Mouse (Mus musculus) kidney, postnatal 36 days (tissue): Measurements from ENCODE around the gene Psg16.
"Not testable (repeated sequence)": the region's sequence is repeated elsewhere in the genome, so short reads cannot be mapped to it uniquely, and the experiment has no call there.

Experiments used
- DNase-seq, 2 experiments: peaks; one replicate each; pipeline ENCODE4 v3.0.0; 2021 to 2022; ENCODE audit warnings: mixed read lengths in 2 of 2

The Psg16 gene

DNA sequence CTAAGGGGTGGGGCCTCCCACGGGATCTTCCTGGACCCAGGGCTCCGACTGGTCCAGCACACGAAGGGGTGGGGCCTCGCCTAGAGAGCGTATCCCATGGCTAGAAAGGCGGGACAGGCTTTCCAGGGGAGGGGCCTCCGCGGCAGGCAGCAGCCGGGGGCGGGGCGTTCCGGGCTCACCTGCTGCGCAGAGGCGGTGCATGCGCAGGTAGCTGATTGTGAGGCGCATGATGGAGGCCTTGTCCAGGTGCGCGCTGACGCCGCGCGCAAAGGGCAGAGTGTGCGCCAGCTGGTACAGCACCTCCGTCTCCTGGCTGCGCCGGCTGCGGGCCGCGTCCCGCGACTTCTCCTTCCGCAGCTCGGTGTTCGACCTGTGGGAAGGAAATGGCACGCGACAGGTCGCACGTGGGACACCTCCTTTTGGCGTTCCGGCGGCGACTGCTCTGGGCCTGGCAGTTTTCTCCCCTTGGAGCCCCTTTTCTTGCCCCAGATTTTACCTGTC lies 17.7 kb upstream of the Psg16 start:
- peak; percentile 98 for DNase-seq

DNA sequence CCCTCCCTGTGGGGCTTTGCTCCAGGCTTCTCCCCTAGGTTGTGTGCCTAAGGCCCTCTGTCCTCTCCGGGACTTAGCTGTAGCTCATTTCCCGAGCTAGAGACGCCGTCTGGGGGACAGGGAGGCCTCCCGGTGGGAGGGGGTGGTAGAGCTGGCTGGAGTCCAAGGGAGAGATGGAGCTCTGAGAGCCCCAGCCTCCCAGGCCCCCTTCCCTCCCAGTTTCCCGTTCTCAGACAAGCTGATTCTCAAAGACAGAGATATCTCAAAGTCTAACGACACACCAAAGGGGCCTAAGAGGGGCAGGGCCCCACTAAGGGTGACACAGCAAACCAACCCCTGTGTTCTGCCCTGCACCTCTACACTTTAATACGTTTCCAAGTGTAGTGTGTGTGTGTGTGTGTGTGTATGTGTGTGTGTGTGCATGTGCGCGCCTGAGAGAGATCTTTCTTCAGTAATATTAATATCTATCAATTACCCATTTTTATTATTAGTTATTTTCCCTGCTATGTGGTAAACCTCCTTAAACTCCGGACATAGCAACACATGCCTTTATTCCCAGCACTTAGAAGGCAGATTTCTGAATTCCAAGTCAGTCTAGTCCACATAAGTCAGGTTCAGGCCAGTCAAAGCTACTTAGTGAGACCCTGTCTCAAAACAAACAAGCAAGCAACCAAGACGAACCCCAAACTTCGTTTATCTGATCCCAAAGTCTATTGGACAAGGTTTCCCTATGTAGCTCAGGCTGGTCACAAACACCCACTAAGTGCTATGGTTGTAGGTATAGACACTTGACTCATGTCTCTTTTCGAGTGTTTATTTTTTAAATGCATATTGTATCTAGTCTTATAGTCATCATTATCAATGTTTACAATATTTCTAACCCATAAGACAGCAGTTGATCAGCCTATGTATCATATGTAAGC lies 17.0 kb upstream of the Psg16 start:
- DNase-seq: peak; percentile 49

DNA sequence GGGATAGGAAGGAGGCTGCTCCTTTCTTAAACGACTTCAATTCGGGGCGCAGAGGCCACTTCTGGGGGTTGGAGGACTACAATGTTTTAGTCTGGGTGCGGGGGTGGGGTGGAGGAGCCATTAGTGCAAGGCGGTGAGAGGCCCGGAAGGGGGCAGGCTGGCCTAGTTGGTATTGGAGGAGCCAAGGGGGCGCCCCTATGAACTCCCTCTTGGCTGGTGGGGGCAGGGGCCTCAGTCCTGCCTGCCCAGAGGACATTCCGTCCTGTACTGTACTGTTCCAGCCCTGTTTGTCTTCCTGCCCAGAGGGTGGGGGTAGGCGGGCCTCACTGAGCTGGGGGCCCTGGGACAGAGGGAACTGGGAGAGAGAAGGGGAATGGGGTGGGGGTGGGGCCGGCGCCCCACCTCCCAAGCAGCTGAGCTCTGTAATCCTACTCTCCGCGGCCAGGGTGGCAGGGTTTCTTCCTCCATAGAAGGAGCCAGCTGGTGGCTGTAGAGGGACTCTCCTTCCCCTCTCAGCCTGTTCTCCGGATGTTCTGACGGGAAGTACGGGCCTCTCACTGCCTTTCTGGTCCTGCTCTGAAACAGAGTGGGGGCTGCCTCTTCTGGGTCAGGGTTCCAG lies 15.7 kb upstream of the Psg16 start:
- peak; percentile 87 to 97 for DNase-seq

DNA sequence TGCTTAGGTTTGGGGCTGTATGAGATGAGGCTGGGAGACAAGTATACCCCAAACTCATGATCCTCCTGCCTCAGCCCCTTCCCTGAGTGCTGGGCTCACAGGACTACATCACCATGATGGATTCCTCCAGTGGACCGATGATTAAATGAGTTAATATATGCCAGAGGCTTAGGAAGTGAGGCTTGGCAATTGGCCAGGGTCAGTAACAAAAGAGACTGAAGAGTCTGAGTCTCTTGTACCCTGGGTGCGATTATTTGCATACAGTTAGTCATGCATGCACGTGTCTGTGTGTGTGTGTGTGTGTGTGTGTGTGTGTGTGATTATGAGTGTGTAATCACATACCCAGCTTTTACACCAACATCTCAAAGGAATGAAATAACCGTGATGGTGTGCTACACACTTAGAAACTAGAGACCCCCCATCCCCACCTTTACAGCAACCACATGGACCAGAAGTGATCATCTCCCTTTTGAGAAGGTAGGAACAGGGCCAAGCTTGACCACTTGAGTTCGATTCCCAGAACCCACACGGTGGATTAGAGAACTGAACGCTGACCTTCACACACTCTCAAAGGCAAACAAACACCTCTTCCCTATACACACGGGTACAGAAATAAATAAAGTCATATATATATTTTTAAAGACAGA lies 14.9 kb upstream of the Psg16 start:
- DNase-seq: peak; percentile 80 to 91

DNA sequence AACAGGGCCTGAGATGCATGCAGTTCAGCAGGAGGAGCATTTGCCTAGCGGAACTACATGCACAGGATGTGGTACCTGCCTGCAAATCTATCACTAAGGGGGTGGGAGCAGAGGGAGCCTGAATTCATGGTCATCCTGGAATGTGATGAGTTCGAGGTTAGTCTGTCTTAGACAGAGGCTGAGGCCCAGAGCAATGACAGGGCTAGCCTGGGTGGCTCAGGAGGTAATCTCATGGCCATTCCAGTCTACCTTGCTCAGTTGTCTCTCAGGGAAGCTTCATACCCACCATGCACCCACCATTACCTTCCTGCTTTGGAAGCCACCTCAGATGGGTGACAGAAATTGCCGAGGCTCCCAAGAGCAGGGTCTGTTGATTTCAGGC lies 14.4 kb upstream of the Psg16 start:
- DNase-seq: peak in 1 of 2 experiments; percentile 13

DNA sequence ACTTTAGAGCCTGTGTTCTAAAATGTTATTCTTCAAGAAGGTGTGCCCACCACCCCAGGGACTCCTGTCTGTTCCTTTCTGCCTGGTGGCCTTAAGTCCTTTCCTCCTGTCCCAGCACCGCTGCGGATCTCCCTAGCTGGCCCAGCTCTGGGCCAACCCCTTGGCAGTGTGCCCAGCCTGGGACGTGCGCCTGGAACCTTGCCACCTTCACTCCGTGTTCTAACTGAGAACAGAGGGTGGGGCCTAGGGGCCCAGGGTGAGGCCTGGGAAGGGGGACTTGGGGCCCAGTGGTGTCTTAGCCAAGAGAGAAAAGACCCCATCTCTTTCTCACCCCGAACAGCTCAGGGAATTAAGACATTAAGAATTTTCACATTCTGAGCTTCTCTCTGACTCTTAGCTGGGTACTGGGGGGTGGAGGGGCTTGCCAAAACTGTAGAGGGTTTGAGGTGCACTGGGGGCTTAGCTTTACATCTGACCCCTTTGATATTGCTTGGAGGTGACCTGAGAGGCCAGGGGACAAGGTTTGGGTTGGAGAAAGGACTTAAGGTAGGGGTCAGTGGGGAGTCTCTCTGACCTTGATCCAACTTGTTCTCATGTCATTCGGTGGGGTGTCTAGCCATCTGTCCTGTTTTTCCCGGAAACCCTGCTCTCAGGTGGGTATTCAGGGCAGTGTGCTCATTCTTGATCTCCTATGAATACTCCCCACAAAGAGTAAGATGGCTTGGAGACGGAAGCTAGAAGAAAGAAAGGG lies 13.6 kb upstream of the Psg16 start:
- peak; percentile 98 to 99 for DNase-seq

DNA sequence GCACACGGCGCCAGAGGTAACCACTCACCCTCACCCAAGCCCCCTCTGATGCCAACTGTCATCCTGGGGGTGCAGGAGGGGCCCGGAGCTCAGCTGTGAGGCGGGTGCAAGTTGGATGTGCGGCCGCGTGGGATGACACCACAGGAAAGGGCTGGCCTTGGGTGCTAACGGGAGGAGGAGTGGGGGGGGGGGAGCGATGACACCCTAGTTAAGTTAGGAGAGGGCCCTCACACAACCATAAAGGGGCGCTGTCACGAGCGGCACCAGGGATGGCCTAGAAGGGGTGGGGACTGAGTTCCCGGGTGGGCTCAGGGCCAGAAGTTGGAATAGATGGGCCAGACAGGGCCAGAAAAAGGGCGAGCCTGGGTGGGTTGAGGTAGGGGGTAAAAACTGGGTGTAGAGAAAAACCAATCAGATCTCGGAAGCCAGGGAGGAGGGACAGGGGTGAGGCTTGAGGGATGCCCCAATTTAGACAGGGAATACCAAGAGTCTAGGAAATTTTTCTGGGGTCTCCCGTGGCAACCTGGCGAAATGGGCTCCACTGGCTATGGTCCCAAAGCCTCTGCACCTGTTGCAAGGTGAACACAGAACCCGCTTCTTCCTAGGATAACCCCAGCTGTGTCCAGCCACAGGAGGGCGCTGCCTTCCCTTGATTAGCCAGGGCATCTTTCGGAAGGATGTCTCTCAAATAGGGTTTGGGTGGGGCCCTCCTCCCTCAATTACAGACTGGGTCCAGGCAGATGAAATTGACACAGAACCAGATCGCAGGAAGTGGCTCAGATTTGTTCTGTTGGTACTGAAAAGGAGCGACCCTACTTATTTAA lies 12.8 kb upstream of the Psg16 start:
- peak; percentile 35 to 45 for DNase-seq

DNA sequence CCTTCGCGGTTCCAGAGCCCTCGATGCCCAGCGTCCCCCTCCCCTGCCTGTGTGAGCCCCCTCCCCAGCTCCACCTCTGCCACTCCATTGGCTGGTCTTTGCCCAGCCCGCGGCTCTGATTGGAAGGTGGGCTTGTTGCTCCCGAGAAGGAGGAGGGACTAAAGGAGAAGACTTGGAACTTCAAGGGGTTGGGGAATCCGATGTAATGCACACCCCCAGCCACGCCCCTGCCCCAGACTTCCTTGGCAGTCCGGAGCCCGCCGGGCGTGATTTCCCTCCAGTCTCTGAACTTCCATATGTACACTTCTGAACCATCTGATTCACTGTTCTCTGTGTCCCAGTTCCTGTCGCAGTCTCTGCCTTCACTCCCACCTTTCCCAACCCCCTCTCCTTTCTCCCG lies 11.5 kb upstream of the Psg16 start, which contains the start of gene Hif3a:
Hif3a (minus strand) TSS at position 39 of the 400 bp plus-strand sequence.
- peak; percentile 59 to 83 for DNase-seq

DNA sequence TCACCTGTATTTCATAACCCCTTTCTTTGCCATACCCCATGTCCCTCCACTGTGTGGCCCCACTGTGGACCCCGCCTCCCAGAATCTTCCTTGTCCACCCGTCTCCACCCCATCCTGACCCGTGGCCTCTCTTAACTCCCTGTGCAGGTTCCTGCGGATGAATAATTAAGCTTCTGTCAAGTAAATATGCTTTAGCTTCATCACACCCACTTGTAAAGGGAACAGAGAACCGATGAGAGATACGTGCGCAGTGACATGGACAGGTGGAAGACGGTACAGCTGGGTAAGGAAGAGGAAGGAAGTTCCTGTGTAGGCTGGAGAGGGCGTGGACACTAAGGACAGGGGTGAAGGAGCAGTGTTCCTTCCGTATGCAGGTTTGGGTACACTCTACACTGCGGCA lies 11.0 kb upstream of the Psg16 start:
- peak; percentile 33 to 75 for DNase-seq

DNA sequence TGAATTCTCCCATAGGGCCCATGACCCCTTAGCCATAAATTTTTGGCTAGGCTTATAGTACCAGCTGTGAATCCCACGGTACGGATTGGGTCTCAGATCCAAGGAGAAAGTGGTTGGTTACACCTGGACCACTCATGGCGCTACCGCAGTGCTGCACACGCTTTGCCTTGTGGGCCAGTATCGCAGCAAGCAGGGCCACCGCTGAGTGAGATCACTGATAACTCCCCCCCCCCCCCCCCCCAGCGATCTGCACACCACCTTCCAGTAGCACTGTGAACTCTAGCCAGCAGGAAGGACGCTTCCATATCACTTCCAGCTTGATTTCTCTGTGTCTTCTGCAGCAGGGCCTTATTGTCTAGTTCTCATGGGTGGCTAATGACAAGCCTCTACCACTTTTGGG lies 8.2 kb upstream of the Psg16 start:
- DNase-seq: no peak

DNA sequence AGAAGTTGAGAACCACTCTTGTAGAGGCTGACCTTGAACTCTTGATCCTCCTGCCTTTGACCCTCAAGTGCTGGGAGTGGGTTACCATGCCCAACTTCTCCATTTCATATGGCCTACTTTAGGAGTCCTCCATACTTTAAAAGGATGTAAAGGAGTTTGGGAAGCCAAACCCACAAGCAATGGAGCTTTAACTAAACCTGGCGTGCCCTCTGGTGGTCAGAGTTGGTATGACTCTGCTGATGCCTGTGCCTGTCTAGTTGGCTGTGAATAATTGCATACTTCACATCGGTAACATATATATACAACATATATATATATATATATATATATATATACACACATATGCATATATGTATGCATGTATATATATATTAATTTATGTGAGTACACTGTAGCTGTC lies 7.4 kb upstream of the Psg16 start:
- peak; percentile 83 to 93 for DNase-seq

DNA sequence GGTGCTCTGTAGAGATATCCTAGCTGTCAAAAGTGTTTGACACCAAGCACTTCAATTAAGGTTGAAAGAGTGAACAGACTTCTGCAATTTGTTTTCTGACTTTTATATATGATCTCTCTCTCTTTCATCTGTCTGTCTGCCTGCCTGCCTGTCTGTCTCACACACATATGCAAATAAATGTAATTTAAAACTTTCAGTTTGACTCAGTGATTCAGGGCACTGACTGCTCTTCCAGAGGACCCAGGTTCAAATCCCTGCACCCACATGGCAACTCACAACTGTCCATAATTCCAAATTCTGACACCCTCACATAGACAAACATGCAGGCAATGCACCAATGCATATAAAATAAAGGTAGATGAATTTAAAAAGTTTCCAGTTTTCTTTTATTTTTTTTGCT lies 6.8 kb upstream of the Psg16 start:
- no peak for DNase-seq

DNA sequence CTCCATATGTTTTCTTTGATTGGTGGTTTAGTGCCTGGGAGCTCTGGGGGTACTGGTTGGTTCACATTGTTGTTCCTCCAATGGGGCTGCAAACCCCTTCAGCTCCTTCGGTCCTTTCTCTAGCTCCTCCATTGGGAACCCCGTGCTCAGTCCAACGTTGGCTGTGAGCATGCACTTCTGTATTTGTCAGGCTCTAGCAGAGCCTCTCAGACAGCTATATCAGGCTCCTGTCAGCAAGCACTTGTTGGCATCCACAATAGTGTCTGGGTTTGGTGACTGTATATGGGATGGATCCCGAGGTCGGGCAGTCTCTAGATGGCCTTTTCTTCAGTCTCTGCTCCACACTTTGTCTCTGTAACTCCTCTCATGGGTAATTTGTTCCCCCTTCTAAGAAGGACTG lies 6.2 kb upstream of the Psg16 start:
- not testable (repeated sequence) for DNase-seq

DNA sequence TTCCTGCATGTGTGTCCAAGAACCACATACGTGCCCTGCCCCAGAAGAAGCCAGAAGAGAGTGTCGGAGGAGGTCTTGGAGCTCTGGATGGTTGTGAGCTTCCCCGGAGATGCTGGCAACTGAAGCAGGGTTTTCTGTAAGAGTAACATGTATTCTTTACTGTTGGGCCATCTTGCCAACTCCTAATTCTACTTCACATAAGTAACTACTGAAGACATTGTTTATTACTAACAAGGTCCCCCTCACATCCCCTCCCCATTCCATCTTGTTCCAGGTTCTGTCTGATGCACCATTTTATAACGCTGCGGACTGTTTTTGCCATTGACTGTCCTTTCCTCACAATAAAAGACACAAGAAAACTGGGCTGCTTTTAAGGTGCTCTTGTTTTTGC lies 332 bp upstream of the Psg16 start:
- DNase-seq: no peak

DNA sequence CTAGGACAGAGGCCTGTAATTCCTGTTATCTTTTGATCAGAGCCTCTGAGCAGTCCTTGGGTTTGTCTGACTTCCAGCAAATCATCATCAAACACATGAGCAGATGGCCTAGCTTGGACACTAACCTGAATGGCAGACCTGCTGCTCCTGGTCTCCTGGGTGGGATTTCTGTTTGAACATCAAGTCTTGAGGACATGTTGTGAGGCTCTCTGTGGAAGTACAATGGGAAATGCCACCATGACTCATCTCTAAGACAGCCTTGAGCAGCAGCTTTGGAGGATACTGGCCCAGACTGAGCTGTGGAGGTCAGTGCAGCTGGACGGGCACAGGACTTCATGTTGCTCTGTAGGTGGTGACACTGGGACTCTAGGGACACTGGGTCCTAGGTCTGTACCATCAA lies 2.7 kb downstream of the Psg16 start:
- DNase-seq: no peak

DNA sequence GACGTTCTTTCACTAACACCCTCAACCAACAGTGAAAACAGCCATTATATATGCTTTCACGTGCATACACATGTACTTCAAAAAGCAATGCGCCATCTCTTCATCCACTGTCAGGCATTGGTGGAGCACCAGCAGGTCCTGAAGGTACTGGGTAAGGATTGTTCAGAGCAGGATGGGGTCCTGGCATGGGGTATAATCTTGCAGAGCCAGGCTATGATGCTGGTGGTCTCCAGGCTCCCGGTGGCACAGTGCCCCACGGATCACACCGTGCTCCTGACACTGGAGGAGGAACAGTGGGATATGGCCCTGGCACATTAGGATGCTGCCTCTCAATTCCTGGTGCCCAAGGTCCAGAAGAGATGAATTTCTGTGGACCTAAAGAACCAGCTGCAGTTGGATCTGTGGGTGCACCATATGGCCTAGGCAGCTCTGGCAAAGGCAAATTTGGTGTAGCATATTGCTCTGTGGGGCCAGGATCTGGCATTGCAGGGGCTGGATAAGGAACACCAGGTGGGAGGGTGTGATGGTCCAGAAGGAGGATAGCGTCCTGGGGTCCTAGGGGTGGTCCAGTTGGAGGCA lies 4.3 kb downstream of the Psg16 start:
- DNase-seq: no peak

DNA sequence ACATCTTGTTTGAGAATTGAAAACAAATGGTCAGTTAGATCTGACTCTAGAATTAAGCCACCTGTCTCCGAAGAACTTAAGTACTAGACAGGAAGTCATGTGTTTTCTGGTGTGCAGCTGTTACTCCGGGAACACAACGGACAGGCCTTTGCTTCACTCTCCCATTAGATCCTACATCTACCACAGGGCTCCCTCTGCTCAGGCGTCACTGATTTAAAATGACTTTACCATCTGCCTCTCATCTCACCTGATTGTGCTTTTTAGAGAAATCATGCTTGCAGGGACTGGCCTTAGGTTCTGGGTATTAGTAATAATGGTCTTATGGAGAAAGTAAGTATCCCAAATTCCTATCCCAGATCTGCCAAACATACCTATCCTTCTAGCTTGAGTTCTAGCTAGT lies 8.9 kb downstream of the Psg16 start:
- no peak for DNase-seq

DNA sequence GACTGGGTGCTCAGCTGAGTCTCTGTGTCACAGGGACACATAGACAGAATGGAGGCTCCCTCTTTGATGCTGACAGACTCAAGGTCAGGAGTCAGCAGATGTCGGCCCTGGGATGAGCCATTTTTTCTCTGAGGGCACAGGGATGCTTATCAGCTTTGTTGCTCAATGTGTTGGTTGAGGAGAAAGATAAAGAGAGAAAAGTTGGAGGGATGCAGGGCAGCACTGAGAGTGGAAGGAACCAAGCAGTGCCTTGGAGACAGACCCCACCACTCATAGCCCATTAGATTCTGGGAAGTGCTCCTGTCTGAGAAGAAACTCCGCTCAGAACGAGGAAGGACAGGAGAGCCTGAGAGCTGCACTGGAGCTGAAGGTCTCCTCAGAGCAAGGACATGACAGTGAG lies 13.9 kb downstream of the Psg16 start:
- DNase-seq: no peak

DNA sequence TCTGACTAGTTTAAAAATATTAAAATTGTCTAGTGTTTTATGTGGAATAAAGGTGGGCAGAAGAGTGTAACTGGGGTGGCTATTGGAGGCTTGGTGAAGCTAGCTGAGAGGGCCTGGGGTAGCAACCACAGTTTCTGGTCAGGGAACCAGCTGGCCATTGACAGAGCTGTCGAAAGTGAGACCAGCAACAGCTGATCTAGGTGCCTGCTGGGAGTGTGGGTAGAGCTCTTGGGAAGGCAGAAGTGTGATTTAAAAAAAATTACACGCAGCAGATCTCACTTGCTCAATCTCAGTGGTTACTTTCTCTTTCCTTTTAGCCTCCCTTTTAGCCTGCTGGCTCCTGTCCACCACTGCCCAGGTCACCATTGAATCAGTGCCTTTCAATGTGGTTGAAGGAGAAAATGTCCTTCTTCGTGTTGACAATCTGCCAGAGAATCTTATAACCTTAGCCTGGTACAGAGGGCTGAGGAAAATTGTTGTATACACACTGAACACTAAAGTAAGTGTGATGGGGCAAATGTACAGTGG lies 16.3 kb downstream of the Psg16 start:
- no peak for DNase-seq

DNA sequence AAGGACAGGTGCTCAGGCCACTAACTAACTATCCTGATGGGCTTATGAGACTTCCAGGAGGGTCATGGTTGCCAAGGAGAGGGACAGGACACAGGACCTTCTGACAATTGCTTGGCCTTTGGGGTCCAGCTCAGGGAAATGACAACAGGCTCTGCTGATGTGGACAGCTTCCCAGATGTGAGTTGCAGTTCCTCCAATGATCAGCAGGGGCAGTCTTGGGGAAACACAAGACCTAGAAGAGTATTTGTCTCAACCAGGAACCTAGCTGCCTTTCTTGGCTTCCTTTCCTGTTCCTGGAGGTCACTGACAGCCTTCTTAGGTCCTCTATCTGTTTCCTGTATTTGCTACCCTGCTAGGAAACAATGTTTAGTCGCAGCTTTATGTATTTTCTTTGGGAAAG lies 17.4 kb downstream of the Psg16 start:
- peak in 1 of 2 experiments; percentile 54 for DNase-seq

DNA sequence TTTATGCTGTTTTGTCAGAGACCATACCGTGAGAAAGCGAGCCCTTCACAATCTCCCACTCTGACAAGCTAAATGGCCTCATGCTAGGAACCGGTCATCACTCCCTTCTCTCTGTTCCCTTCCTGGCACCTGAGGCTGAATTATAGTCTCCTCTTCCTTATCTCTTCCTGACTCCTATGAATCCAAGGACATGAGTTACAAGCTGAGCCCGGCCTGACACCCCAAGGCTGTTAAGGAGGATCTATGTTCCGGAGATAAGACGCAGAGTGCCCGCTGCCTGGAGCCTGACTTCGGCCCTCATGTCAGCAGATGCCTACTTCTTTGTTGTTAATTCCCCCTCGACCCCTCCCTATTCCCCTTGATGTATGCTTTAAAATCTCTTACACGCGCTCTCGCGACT lies 27.8 kb downstream of the Psg16 start:
- not testable (repeated sequence) for DNase-seq
